Mouse (Mus musculus): ENCODE data around the gene Sufu.

DNA sequence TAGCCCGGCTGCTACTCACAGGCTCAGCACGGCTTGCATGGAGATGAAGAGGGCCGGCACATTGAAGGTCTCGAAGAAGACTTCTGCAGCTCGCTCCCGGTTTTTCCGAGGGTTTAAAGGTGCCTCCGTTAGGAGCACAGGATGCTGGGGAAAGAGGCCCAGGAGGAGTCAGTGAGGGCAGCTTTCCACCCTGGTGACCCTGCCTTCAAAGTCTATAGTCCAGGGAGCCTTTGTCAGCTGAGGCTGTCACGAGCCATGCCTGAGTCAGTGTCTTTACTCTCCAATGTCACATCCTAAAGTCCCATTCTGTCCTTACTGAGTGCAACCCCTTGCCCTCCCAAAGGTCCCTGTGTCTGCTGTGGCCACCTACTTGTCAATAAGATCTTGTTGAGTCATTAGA, 14.4 kb upstream of the Sufu start:
- no peak for TF ChIP-seq CTCF (IDR thresholded peaks at IDR 0.05; ENCODE audit: extremely low read depth, insufficient read depth, insufficient read length, insufficient replicate concordance)
- no peak for TF ChIP-seq POLR2A (IDR thresholded peaks at IDR 0.05; ENCODE audit: low read depth, low read length)
